Mouse (Mus musculus): Measurements from ENCODE around the gene Efcab6. TPM values are rescaled to one million over a fixed set of nuclear protein-coding genes. Genes with fewer than 3 reads are reported as not detected.

The Efcab6 gene
- polyA plus RNA-seq, 1 experiment from 2014 or later, result not detected

- Histone ChIP-seq H3K36me3 (ENCODE audit: control insufficient read depth, insufficient read depth) (no peaks in the 10 kb centered on the region), H3K9me3 (replicated peaks; ENCODE audit: control insufficient read depth, low read length) (no peaks in the 10 kb centered on the region), H3K27me3 (ENCODE audit: control insufficient read depth, insufficient read depth, low read depth, low read length) (no peaks in the 10 kb centered on the region), H3K9ac (ENCODE audit: low read depth, low read length) (no peak overlapping the region), H3K4me1 (ENCODE audit: control insufficient read depth, low read depth, low read length) (no peaks in the 10 kb centered on the region), H3K4me2 (ENCODE audit: low read depth, low read length) (no peak overlapping the region), H3K27ac (ENCODE audit: low read length) (no peak overlapping the region), H3K4me3 (ENCODE audit: low read depth, low read length) (no peak overlapping the region)
- 28% methylated on average over 9 of the region's 9 CpGs for WGBS (ENCODE audit: insufficient replicate concordance)
- no peak for ATAC-seq (ENCODE audit: low read depth)
Measured at GRCm38 (mm10) chr15:83896011-83896410, 169.2 kb downstream of the Efcab6 start.

GRCm38 (mm10) chr15:83894261-83894660 is 170.9 kb downstream of the Efcab6 start:
- Histone ChIP-seq H3K9me3 (replicated peaks; ENCODE audit: control insufficient read depth, low read length) (no peaks in the 10 kb centered on the region), H3K9ac (ENCODE audit: low read depth, low read length) (no peak overlapping the region), H3K36me3 (ENCODE audit: control insufficient read depth, insufficient read depth) (no peaks in the 10 kb centered on the region), H3K4me1 (ENCODE audit: control insufficient read depth, low read depth, low read length) (no peaks in the 10 kb centered on the region), H3K27ac (ENCODE audit: low read length) (no peak overlapping the region), H3K4me2 (ENCODE audit: low read depth, low read length) (no peak overlapping the region), H3K27me3 (ENCODE audit: control insufficient read depth, insufficient read depth, low read depth, low read length) (no peaks in the 10 kb centered on the region), H3K4me3 (ENCODE audit: low read depth, low read length) (no peak overlapping the region)
- WGBS (ENCODE audit: insufficient replicate concordance), result 52% methylated on average over 7 of the region's 7 CpGs
- ATAC-seq (ENCODE audit: low read depth), result no peak

- 74% methylated on average over 15 of the region's 15 CpGs for WGBS (ENCODE audit: insufficient replicate concordance)
- no peak overlapping the region for H3K4me3 ChIP-seq (ENCODE audit: low read depth, low read length)
- ATAC-seq (ENCODE audit: low read depth), result no peak
- no peaks in the 10 kb centered on the region for H3K4me1 ChIP-seq (ENCODE audit: control insufficient read depth, low read depth, low read length)
- no peak overlapping the region for H3K27ac ChIP-seq (ENCODE audit: low read length)
- no peaks in the 10 kb centered on the region for H3K27me3 ChIP-seq (ENCODE audit: control insufficient read depth, insufficient read depth, low read depth, low read length)
- no peaks in the 10 kb centered on the region for H3K36me3 ChIP-seq (ENCODE audit: control insufficient read depth, insufficient read depth)
- H3K9me3 ChIP-seq (replicated peaks; ENCODE audit: control insufficient read depth, low read length), result no peaks in the 10 kb centered on the region
- H3K9ac ChIP-seq (ENCODE audit: low read depth, low read length), result no peak overlapping the region
- H3K4me2 ChIP-seq (ENCODE audit: low read depth, low read length), result no peak overlapping the region
Measured at GRCm38 (mm10) chr15:83892871-83893270, 172.3 kb downstream of the Efcab6 start.

DNA sequence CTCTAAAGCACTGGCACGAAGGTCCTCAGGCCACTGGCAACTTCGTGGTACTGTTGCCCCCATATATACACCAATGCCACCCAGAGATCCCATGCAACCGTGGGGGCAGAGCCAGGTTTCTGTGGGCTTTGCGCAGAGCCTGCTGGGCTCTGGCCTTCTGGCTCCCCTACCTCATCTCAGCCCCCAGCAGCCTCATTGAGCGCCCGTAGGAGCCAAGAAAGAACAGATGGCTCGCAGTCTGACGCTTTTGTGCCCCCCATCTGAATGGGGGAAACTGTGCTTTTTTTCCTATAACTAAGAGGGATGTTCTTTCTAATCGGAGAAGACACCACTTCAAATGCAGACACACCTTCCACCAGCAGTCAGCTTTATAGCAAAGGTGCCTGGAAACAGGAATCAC is 180.9 kb downstream of the Efcab6 start:
- no peaks in the 10 kb centered on the region for H3K4me1 ChIP-seq (ENCODE audit: control insufficient read depth, low read depth, low read length)
- H3K27ac ChIP-seq (ENCODE audit: low read length), result no peak overlapping the region
- no peak for ATAC-seq (ENCODE audit: low read depth)
- H3K27me3 ChIP-seq (ENCODE audit: control insufficient read depth, insufficient read depth, low read depth, low read length), result no peaks in the 10 kb centered on the region
- H3K4me2 ChIP-seq (ENCODE audit: low read depth, low read length), result no peak overlapping the region
- 65% methylated on average over 9 of the region's 9 CpGs for WGBS (ENCODE audit: insufficient replicate concordance)
- no peaks in the 10 kb centered on the region for H3K9me3 ChIP-seq (replicated peaks; ENCODE audit: control insufficient read depth, low read length)
- H3K36me3 ChIP-seq (ENCODE audit: control insufficient read depth, insufficient read depth), result no peaks in the 10 kb centered on the region
- H3K9ac ChIP-seq (ENCODE audit: low read depth, low read length), result no peak overlapping the region
- no peak overlapping the region for H3K4me3 ChIP-seq (ENCODE audit: low read depth, low read length)

DNA sequence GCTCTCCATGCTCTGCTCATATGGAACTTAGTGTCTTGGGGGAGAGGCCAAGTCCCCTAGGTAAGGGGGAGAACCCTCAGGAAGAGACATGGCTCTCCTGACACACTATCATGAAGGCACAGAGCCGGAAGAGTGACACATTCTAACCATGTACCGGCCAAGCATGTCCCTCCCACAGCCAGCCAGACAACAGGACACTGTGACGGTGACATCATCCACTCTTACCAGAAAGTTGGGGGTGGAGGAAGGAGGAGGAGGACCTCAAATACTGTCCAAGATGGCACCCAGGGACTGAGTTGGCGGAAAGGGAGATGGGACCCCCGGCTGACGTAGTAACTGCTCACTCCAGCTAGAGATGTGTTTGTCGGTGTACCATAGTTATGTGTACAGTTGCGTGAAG is 181.4 kb downstream of the Efcab6 start:
- H3K4me2 ChIP-seq (ENCODE audit: low read depth, low read length), result no peak overlapping the region
- H3K9me3 ChIP-seq (replicated peaks; ENCODE audit: control insufficient read depth, low read length), result no peaks in the 10 kb centered on the region
- no peaks in the 10 kb centered on the region for H3K36me3 ChIP-seq (ENCODE audit: control insufficient read depth, insufficient read depth)
- no peaks in the 10 kb centered on the region for H3K4me1 ChIP-seq (ENCODE audit: control insufficient read depth, low read depth, low read length)
- no peak for ATAC-seq (ENCODE audit: low read depth)
- H3K9ac ChIP-seq (ENCODE audit: low read depth, low read length), result no peak overlapping the region
- H3K27ac ChIP-seq (ENCODE audit: low read length), result no peak overlapping the region
- H3K4me3 ChIP-seq (ENCODE audit: low read depth, low read length), result no peak overlapping the region
- 74% methylated on average over 8 of the region's 8 CpGs for WGBS (ENCODE audit: insufficient replicate concordance)
- H3K27me3 ChIP-seq (ENCODE audit: control insufficient read depth, insufficient read depth, low read depth, low read length), result no peaks in the 10 kb centered on the region

DNA sequence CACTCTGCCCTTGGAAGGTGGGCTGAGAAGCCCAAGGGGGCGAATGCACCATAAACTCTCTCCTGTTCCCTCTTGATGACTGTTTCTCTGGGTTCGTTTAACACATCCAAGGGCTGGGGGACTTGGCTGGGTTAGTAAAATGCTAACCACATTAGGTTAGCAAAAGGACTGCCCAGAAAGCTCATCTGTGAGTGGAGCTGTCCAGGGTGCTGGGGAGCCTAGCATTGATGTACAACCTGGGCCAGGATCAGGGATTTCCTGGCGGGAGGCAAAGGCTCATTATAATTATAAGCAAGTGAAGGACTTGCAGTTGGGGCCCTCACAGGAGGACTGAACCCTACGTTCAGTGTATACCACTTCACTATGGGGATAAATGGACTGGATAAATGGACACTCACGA is 185.3 kb downstream of the Efcab6 start:
- no peaks in the 10 kb centered on the region for H3K27me3 ChIP-seq (ENCODE audit: control insufficient read depth, insufficient read depth, low read depth, low read length)
- H3K27ac ChIP-seq (ENCODE audit: low read length), result no peak overlapping the region
- no peak overlapping the region for H3K9ac ChIP-seq (ENCODE audit: low read depth, low read length)
- H3K4me1 ChIP-seq (ENCODE audit: control insufficient read depth, low read depth, low read length), result no peaks in the 10 kb centered on the region
- H3K9me3 ChIP-seq (replicated peaks; ENCODE audit: control insufficient read depth, low read length), result no peaks in the 10 kb centered on the region
- H3K4me2 ChIP-seq (ENCODE audit: low read depth, low read length), result no peak overlapping the region
- 18% methylated on average over 5 of the region's 5 CpGs for WGBS (ENCODE audit: insufficient replicate concordance)
- ATAC-seq (ENCODE audit: low read depth), result no peak
- H3K36me3 ChIP-seq (ENCODE audit: control insufficient read depth, insufficient read depth), result no peaks in the 10 kb centered on the region
- no peak overlapping the region for H3K4me3 ChIP-seq (ENCODE audit: low read depth, low read length)

GRCm38 (mm10) chr15:83877898-83878297 is 187.3 kb downstream of the Efcab6 start:
- Histone ChIP-seq H3K4me3 (ENCODE audit: low read depth, low read length) (no peak overlapping the region), H3K4me1 (ENCODE audit: control insufficient read depth, low read depth, low read length) (no peaks in the 10 kb centered on the region), H3K27ac (ENCODE audit: low read length) (no peak overlapping the region), H3K36me3 (ENCODE audit: control insufficient read depth, insufficient read depth) (no peaks in the 10 kb centered on the region), H3K9me3 (replicated peaks; ENCODE audit: control insufficient read depth, low read length) (no peaks in the 10 kb centered on the region), H3K9ac (ENCODE audit: low read depth, low read length) (no peak overlapping the region), H3K4me2 (ENCODE audit: low read depth, low read length) (no peak overlapping the region), H3K27me3 (ENCODE audit: control insufficient read depth, insufficient read depth, low read depth, low read length) (no peaks in the 10 kb centered on the region)
- WGBS (ENCODE audit: insufficient replicate concordance), result 58% methylated on average over 2 of the region's 2 CpGs
- ATAC-seq (ENCODE audit: low read depth), result no peak

- WGBS (ENCODE audit: insufficient replicate concordance), result 41% methylated on average over 11 of the region's 11 CpGs
- Histone ChIP-seq H3K9ac (ENCODE audit: low read depth, low read length) (no peak overlapping the region), H3K9me3 (replicated peaks; ENCODE audit: control insufficient read depth, low read length) (no peaks in the 10 kb centered on the region), H3K4me2 (ENCODE audit: low read depth, low read length) (no peak overlapping the region), H3K4me3 (ENCODE audit: low read depth, low read length) (no peak overlapping the region), H3K36me3 (ENCODE audit: control insufficient read depth, insufficient read depth) (no peaks in the 10 kb centered on the region), H3K4me1 (ENCODE audit: control insufficient read depth, low read depth, low read length) (no peaks in the 10 kb centered on the region), H3K27me3 (ENCODE audit: control insufficient read depth, insufficient read depth, low read depth, low read length) (no peaks in the 10 kb centered on the region), H3K27ac (ENCODE audit: low read length) (no peak overlapping the region)
- no peak for ATAC-seq (ENCODE audit: low read depth)
Measured at GRCm38 (mm10) chr15:83877155-83877866, 187.9 kb downstream of the Efcab6 start.

DNA sequence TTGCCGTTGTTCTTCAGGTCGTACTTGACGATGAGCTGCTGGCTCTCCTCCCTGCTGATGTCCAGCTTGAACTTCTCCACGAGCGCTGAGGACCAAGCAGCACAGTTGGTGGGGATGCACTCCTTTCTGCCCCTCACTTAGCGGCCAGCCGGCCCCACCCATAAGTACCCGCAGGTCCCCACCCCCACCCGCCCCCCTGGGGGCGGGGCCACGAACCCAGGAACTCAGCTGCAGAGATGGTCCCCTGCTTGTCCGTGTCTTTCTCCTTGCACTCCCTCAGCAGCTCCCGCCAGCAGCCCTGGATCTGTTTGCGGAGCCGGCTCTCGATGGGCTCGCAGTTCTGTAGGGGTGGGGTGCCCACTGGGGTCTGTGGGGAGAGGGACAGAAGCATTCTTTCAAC is 194.2 kb downstream of the Efcab6 start:
- H3K27ac ChIP-seq (ENCODE audit: low read length), result no peak overlapping the region
- no peaks in the 10 kb centered on the region for H3K4me1 ChIP-seq (ENCODE audit: control insufficient read depth, low read depth, low read length)
- no peak for ATAC-seq (ENCODE audit: low read depth)
- no peak overlapping the region for H3K9ac ChIP-seq (ENCODE audit: low read depth, low read length)
- no peaks in the 10 kb centered on the region for H3K27me3 ChIP-seq (ENCODE audit: control insufficient read depth, insufficient read depth, low read depth, low read length)
- no peak overlapping the region for H3K4me3 ChIP-seq (ENCODE audit: low read depth, low read length)
- H3K4me2 ChIP-seq (ENCODE audit: low read depth, low read length), result no peak overlapping the region
- no peaks in the 10 kb centered on the region for H3K9me3 ChIP-seq (replicated peaks; ENCODE audit: control insufficient read depth, low read length)
- no peaks in the 10 kb centered on the region for H3K36me3 ChIP-seq (ENCODE audit: control insufficient read depth, insufficient read depth)
- WGBS (ENCODE audit: insufficient replicate concordance), result 12% methylated on average over 17 of the region's 17 CpGs
